Mouse (Mus musculus): ENCODE results near the gene Ccdc65. TPM values are rescaled to one million over a fixed set of nuclear protein-coding genes. Genes with fewer than 3 reads are reported as not detected.

Gene Ccdc65
- 9.3 and 12.0 TPM in 2 replicates for polyA plus RNA-seq (2015; fragmentation: Nextera tagmentation; extraction: Ambion mirVana)

DNA sequence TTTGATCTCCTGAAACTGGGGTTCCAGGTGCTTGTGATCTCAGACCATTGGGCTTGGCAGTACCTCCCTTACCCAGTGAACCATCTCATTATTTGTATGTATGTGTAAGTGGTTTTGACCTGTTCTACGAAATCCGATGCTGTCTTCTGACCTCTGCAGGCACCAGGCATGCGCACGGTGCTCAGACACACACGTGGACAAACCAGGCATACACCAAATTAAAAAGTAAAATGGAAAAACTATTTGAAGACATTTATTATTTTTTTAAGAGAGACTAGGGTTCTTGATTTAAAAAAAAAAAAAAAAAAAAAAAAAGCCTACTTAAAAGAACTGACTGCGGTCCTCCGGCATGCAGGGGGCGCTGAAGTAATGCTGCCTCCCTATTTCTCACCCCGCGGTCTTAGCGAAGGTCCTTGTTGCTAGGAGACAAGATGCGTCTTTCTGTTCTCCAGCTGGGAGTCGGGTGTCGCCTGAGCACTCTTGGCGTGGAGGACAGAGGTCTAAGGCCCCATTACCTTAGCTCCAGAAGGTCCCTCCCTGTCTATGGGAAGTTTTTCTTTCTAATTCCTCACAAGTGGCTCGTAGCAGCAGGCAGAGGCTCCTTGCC lies at the start of gene Ccdc65:
TSS of gene Ccdc65 (plus strand) at position 442 of the 607 bp plus-strand sequence.
- Histone ChIP-seq H3K36me3 (ENCODE audit: control insufficient read depth, insufficient read depth, low read length) (no peaks in the 10 kb centered on the region), H3K27me3 (ENCODE audit: control insufficient read depth, insufficient read depth, low read depth, low read length) (no peaks in the 10 kb centered on the region), H3K9ac (ENCODE audit: low read depth, low read length) (peak within 1 kb of the TSS; percentile 63), H3K4me3 (ENCODE audit: low read depth, low read length) (peak within 1 kb of the TSS; percentile 45), H3K4me1 (ENCODE audit: control insufficient read depth, insufficient read depth, low read length) (peaks cover 3% of the 10 kb centered on the region; the same call in 1 of the 2 replicates), H3K27ac (ENCODE audit: low read length) (no peak within 1 kb of the TSS), H3K4me2 (ENCODE audit: low read length) (peak within 1 kb of the TSS; percentile 67), H3K9me3 (replicated peaks; ENCODE audit: control insufficient read depth, low read length, poor library complexity, severe bottlenecking) (no peaks in the 10 kb centered on the region)
- ATAC-seq, result peak; percentile 66; the same call in 1 of the 2 replicates
- 17% methylated on average over 16 of the region's 16 CpGs for WGBS

- under 1% methylated on average over 14 of the region's 14 CpGs for WGBS
- H3K9me3 ChIP-seq (replicated peaks; ENCODE audit: control insufficient read depth, low read length, poor library complexity, severe bottlenecking), result no peaks in the 10 kb centered on the region
- peak overlapping the region; percentile 95 for H3K9ac ChIP-seq (ENCODE audit: low read depth, low read length)
- peak overlapping the region; percentile 91 for H3K27ac ChIP-seq (ENCODE audit: low read length)
- H3K27me3 ChIP-seq (ENCODE audit: control insufficient read depth, insufficient read depth, low read depth, low read length), result no peaks in the 10 kb centered on the region
- peak overlapping the region; percentile 79 for H3K4me2 ChIP-seq (ENCODE audit: low read length)
- H3K36me3 ChIP-seq (ENCODE audit: control insufficient read depth, insufficient read depth, low read length), result peaks cover 11% of the 10 kb centered on the region
- peak overlapping the region; percentile 90 for H3K4me3 ChIP-seq (ENCODE audit: low read depth, low read length)
- H3K4me1 ChIP-seq (ENCODE audit: control insufficient read depth, insufficient read depth, low read length), result peaks cover 7% of the 10 kb centered on the region
- ATAC-seq, result no peak; the same call in 1 of the 2 replicates
Measured at GRCm38 (mm10) chr15:98662198-98662566, 45.8 kb upstream of the Ccdc65 start.

- peaks cover 5% of the 10 kb centered on the region; the same call in 1 of the 2 replicates for H3K36me3 ChIP-seq (ENCODE audit: control insufficient read depth, insufficient read depth, low read length)
- H3K9ac ChIP-seq (ENCODE audit: low read depth, low read length), result peak within 1 kb of the TSS; percentile 95
- peaks cover 7% of the 10 kb centered on the region for H3K4me1 ChIP-seq (ENCODE audit: control insufficient read depth, insufficient read depth, low read length)
- H3K9me3 ChIP-seq (replicated peaks; ENCODE audit: control insufficient read depth, low read length, poor library complexity, severe bottlenecking), result no peaks in the 10 kb centered on the region
- H3K4me2 ChIP-seq (ENCODE audit: low read length), result peak within 1 kb of the TSS; percentile 79
- H3K4me3 ChIP-seq (ENCODE audit: low read depth, low read length), result peak within 1 kb of the TSS; percentile 90
- peak; percentile 96 for ATAC-seq
- H3K27ac ChIP-seq (ENCODE audit: low read length), result peak within 1 kb of the TSS; percentile 91
- H3K27me3 ChIP-seq (ENCODE audit: control insufficient read depth, insufficient read depth, low read depth, low read length), result no peaks in the 10 kb centered on the region
- 4% methylated on average over 47 of the region's 48 CpGs for WGBS
Measured at GRCm38 (mm10) chr15:98662567-98663545, 45.2 kb upstream of the Ccdc65 start, which contains the start of gene Ddx23. Ddx23 (minus strand) TSS chr15:98662894.

DNA sequence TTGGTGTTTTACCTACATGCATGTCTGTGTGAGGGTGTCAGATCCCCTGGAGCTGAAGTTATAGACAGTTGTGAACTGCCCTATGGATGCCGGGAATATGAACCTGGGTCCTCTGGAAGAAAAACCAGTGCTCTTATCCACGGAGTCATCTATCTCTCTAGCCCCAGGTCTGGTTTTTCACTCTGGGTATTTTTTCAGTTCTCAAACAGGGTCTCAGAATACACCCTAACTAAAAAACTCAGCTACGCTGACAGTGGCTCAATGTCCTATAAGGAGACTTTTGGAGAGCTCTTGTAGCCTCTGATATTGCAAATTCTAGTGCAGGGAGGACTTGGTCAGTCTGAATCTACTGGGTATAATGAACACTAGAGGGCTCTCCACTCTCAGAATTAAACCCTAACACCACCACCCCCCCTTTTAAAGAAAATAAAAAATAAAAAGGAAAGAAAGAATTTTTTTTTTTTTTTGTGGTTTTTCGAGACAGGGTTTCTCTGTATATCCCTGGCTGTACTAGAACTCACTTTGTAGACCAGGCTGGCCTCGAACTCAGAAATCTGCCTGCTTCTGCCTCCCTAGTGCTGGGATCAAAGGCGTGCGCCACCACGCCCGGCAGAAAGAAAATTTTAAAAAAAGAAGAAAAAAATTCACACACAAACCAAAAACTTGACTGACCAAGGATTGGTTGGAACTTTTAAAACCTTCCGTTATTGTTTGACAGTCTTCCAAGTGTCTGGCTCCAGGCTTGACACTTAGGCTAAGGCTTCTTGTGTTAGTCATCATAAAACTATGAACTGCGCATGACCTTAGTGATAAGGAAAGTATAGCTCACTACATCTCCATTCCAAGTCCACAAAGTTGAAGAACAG lies 43.7 kb upstream of the Ccdc65 start:
- no peak overlapping the region for H3K27ac ChIP-seq (ENCODE audit: low read length)
- H3K36me3 ChIP-seq (ENCODE audit: control insufficient read depth, insufficient read depth, low read length), result no peaks in the 10 kb centered on the region
- H3K9ac ChIP-seq (ENCODE audit: low read depth, low read length), result no peak overlapping the region
- H3K4me1 ChIP-seq (ENCODE audit: control insufficient read depth, insufficient read depth, low read length), result peaks cover 7% of the 10 kb centered on the region
- no peaks in the 10 kb centered on the region for H3K9me3 ChIP-seq (replicated peaks; ENCODE audit: control insufficient read depth, low read length, poor library complexity, severe bottlenecking)
- H3K4me3 ChIP-seq (ENCODE audit: low read depth, low read length), result no peak overlapping the region
- H3K27me3 ChIP-seq (ENCODE audit: control insufficient read depth, insufficient read depth, low read depth, low read length), result no peaks in the 10 kb centered on the region
- H3K4me2 ChIP-seq (ENCODE audit: low read length), result no peak overlapping the region
- 76% methylated on average over 11 of the region's 11 CpGs for WGBS
- no peak for ATAC-seq

- Histone ChIP-seq H3K9ac (ENCODE audit: low read depth, low read length) (no peak overlapping the region), H3K4me2 (ENCODE audit: low read length) (no peak overlapping the region), H3K36me3 (ENCODE audit: control insufficient read depth, insufficient read depth, low read length) (no peaks in the 10 kb centered on the region), H3K27ac (ENCODE audit: low read length) (no peak overlapping the region), H3K4me1 (ENCODE audit: control insufficient read depth, insufficient read depth, low read length) (peaks cover 31% of the 10 kb centered on the region), H3K27me3 (ENCODE audit: control insufficient read depth, insufficient read depth, low read depth, low read length) (no peaks in the 10 kb centered on the region), H3K9me3 (replicated peaks; ENCODE audit: control insufficient read depth, low read length, poor library complexity, severe bottlenecking) (no peaks in the 10 kb centered on the region), H3K4me3 (ENCODE audit: low read depth, low read length) (no peak overlapping the region)
- ATAC-seq, result no peak
- 84% methylated on average over 4 of the region's 4 CpGs for WGBS
Measured at GRCm38 (mm10) chr15:98672592-98672991, 35.4 kb upstream of the Ccdc65 start.

DNA sequence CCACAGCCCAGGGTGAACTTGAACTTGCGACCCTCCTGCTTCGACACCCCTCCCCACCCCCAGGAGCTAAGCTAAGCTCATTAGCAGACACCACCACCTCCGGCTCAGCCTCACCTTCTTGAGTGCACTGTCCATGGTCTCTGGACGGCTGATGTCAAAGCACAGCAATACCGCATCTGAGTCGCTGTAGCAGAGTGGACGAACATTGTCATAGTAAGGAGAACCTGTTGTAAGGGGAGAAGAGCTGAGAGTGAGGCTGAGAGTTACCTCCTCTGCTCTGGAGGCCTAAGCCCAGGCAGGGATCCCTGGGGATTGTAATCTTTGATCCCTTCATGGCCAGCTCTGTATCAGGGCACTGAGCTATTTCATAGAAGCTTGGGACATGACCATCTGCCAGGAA lies 34.3 kb upstream of the Ccdc65 start:
- Histone ChIP-seq H3K4me2 (ENCODE audit: low read length) (peak overlapping the region; percentile 93; the same call in 1 of the 2 replicates), H3K4me3 (ENCODE audit: low read depth, low read length) (no peak overlapping the region), H3K27me3 (ENCODE audit: control insufficient read depth, insufficient read depth, low read depth, low read length) (no peaks in the 10 kb centered on the region), H3K9me3 (replicated peaks; ENCODE audit: control insufficient read depth, low read length, poor library complexity, severe bottlenecking) (no peaks in the 10 kb centered on the region), H3K36me3 (ENCODE audit: control insufficient read depth, insufficient read depth, low read length) (no peaks in the 10 kb centered on the region), H3K4me1 (ENCODE audit: control insufficient read depth, insufficient read depth, low read length) (peaks cover 31% of the 10 kb centered on the region), H3K9ac (ENCODE audit: low read depth, low read length) (peak overlapping the region; percentile 15; the same call in 1 of the 2 replicates), H3K27ac (ENCODE audit: low read length) (peak overlapping the region; percentile 69)
- ATAC-seq, result no peak
- 78% methylated on average over 7 of the region's 7 CpGs for WGBS

DNA sequence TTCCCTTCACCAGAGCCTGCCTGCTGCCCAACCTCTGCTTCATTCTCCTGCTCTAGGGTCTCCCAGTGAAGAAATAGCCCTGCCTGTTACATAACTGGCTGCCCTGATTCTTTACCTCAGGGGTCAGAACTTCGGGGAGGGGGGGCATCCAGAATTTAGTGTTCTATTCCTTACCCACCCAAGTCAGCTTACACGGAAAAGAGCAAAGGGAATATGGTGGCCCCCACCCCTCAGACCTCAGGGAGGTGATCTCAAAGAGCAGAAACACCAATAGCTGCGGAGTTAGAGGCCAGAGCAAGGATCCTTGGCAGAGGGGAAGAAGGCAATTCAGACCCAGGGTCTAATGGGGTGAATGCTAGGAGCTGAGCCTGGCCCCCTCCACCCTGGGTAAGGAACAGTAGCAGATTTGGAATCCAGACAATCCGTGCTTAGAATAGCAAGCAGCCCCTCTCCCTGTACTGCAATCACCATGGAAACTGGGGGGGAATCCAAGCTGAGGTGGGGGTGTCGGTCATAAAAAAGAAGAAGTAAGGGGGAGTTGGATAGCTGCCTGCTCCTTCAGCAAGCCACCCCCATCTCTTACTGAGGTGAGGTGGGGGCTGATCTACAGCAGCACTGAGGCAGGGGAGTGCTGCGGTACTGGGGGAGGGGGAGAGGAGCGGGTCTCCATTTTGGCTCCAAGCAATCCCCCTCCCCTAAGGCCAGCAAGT lies 33.6 kb upstream of the Ccdc65 start:
- Histone ChIP-seq H3K9me3 (replicated peaks; ENCODE audit: control insufficient read depth, low read length, poor library complexity, severe bottlenecking) (no peaks in the 10 kb centered on the region), H3K27me3 (ENCODE audit: control insufficient read depth, insufficient read depth, low read depth, low read length) (no peaks in the 10 kb centered on the region), H3K36me3 (ENCODE audit: control insufficient read depth, insufficient read depth, low read length) (no peaks in the 10 kb centered on the region), H3K4me3 (ENCODE audit: low read depth, low read length) (peak overlapping the region; percentile 63), H3K27ac (ENCODE audit: low read length) (peak overlapping the region; percentile 69), H3K4me1 (ENCODE audit: control insufficient read depth, insufficient read depth, low read length) (peaks cover 31% of the 10 kb centered on the region), H3K9ac (ENCODE audit: low read depth, low read length) (peak overlapping the region; percentile 72), H3K4me2 (ENCODE audit: low read length) (peak overlapping the region; percentile 93)
- ATAC-seq, result peak; percentile 61
- 14% methylated on average over 7 of the region's 7 CpGs for WGBS

DNA sequence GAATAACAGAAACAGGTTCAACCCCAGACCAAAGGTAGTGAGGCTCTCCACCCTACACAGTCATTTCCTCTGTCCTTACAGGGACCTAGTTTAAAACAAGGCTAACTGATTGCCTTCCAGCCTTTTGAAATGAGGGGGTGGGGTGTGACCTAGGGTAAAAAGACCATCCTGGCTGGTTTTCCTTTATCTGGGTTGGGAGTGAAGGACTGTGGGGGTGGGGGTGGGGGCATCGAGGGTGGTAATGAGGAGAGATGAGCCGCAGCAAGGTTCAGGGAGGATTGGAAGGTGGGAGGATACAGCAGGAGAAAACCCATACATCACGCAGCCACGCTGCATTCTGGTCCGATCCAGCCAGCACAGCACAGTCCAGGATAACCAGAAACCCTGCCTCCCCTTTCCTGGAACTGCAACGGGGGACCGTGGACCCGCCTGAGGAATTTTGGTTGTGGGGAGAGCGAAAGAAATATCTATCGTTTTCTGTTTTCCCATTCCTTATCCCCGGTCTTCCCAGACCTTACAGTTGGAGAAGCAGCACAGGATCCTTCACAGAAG lies 32.9 kb upstream of the Ccdc65 start:
- 14% methylated on average over 11 of the region's 11 CpGs for WGBS
- ATAC-seq, result no peak

More for the DNA sequence above, 32.9 kb upstream of the Ccdc65 start:
- Histone ChIP-seq H3K4me1 (ENCODE audit: control insufficient read depth, insufficient read depth, low read length) (peaks cover 31% of the 10 kb centered on the region), H3K9ac (ENCODE audit: low read depth, low read length) (peak overlapping the region; percentile 72), H3K4me2 (ENCODE audit: low read length) (peak overlapping the region; percentile 93), H3K9me3 (replicated peaks; ENCODE audit: control insufficient read depth, low read length, poor library complexity, severe bottlenecking) (no peaks in the 10 kb centered on the region), H3K27ac (ENCODE audit: low read length) (peak overlapping the region; percentile 69), H3K27me3 (ENCODE audit: control insufficient read depth, insufficient read depth, low read depth, low read length) (no peaks in the 10 kb centered on the region), H3K36me3 (ENCODE audit: control insufficient read depth, insufficient read depth, low read length) (no peaks in the 10 kb centered on the region), H3K4me3 (ENCODE audit: low read depth, low read length) (peak overlapping the region; percentile 63)

Measured in midbrain, embryonic 16.5 days (tissue).